Mouse (Mus musculus) testis, adult 2 months (tissue): ENCODE results near the gene Myo1b. TPM values are rescaled to one million over a fixed set of nuclear protein-coding genes. Genes with fewer than 3 reads are reported as not detected.

ENCODE experiments used
- H3K27ac ChIP-seq: fragments of 200-500 bp; 2 replicates; pipeline ENCODE4 v1.5.1; 2012; ENCODE audit warnings: low read depth, low read length; ENCODE audit not compliant: control insufficient read depth, insufficient read depth
- H3K27me3 ChIP-seq: fragments of 200-500 bp; 2 replicates; pipeline ENCODE4 v1.6.1; 2012; ENCODE audit warnings: mild to moderate bottlenecking, low read length, moderate library complexity; ENCODE audit not compliant: control insufficient read depth, insufficient read depth
- H3K36me3 ChIP-seq: fragments of 200-500 bp; 2 replicates; pipeline ENCODE4 v1.6.1; 2012; ENCODE audit warnings: mild to moderate bottlenecking, low read length; ENCODE audit not compliant: control insufficient read depth, insufficient read depth
- H3K4me1 ChIP-seq: fragments of 200-500 bp; 2 replicates; pipeline ENCODE4 v1.6.1; 2012; ENCODE audit warnings: low read length; ENCODE audit not compliant: control insufficient read depth, insufficient read depth
- H3K4me3 ChIP-seq: fragments of 200-500 bp; 2 replicates; pipeline ENCODE4 v1.5.1; 2012; ENCODE audit warnings: low read depth, mild to moderate bottlenecking, low read length, moderate library complexity, mixed read lengths; ENCODE audit not compliant: control insufficient read depth
- CTCF ChIP-seq: fragments of 200-500 bp; IDR thresholded peaks from 2 replicates; pipeline ENCODE4 v1.5.1; 2012; ENCODE audit warnings: low read depth, mild to moderate bottlenecking, inconsistent platforms, low read length, moderate library complexity; ENCODE audit not compliant: control insufficient read depth, insufficient read depth, insufficient replicate concordance
- POLR2A ChIP-seq: fragments of 200-500 bp; IDR thresholded peaks from 2 replicates; pipeline ENCODE4 v1.6.1; 2012; ENCODE audit warnings: low read depth, mild to moderate bottlenecking, inconsistent platforms, low read length, moderate library complexity; ENCODE audit not compliant: control insufficient read depth
- polyA plus RNA-seq: library from polyadenylated mRNA; depleted of rRNA; stranded (reverse); fragments of >200 nt; gene quantifications from 2 replicates; pipeline ENCODE4 v1.2.3, GENCODE M21; 2012

Gene Myo1b
- polyA plus RNA-seq, 1 experiment: 0.89 TPM

GRCm38 (mm10) chr1:51820520-51820919 is 95.4 kb downstream of the Myo1b start:
- Histone ChIP-seq H3K4me1 (no peaks in the 10 kb centered on the region), H3K27me3 (no peaks in the 10 kb centered on the region), H3K36me3 (no peaks in the 10 kb centered on the region), H3K4me3 (no peak overlapping the region), H3K27ac (no peak overlapping the region)
- TF ChIP-seq CTCF (no peak), POLR2A (no peak)

DNA sequence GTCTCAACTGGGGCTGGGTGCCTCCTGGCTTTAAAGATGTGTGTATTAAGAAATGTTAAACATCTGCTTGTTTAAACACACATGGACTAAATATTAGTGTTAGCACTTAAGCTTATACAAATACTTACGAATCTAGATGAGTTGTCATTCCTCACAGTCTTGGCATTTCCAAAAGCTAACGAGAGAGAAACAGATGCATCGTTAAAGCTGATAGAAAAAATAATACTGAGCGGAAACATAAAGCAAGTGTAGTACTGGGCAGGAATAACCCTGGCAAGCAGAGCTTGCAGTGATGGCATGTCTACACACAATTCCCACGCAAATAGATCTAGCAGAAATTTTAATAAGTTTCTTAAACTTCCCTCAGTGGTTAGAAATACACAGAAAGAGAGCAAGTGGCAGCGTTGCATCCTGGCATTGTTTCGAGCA is 95.8 kb downstream of the Myo1b start:
- Histone ChIP-seq H3K27me3 (no peaks in the 10 kb centered on the region), H3K4me1 (no peaks in the 10 kb centered on the region), H3K36me3 (no peaks in the 10 kb centered on the region), H3K4me3 (no peak overlapping the region), H3K27ac (no peak overlapping the region)
- no peak for TF ChIP-seq CTCF
- no peak for TF ChIP-seq POLR2A

DNA sequence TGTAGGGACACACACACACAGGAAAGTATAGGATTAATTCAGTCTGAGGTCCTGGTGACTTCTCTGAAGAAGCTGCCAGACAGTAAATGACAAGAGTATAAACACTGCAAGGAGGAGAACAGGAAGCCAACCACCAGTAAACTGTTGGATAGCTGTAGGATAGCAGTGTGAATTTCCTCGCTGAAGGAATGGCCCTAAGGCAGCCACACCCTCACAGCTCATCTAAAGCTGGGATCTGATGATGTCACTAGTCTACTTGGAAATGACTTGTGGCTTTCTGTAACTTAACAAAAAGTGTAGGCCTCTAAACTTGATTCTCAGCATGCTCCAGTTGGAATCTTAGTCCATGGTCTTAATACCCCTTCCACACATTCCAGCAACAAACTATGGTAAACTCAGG is 100.2 kb downstream of the Myo1b start:
- no peak overlapping the region for H3K4me3 ChIP-seq
- no peaks in the 10 kb centered on the region for H3K4me1 ChIP-seq
- TF ChIP-seq CTCF (no peak), POLR2A (no peak)
- H3K36me3 ChIP-seq: no peaks in the 10 kb centered on the region
- H3K27ac ChIP-seq: no peak overlapping the region
- H3K27me3 ChIP-seq: no peaks in the 10 kb centered on the region

DNA sequence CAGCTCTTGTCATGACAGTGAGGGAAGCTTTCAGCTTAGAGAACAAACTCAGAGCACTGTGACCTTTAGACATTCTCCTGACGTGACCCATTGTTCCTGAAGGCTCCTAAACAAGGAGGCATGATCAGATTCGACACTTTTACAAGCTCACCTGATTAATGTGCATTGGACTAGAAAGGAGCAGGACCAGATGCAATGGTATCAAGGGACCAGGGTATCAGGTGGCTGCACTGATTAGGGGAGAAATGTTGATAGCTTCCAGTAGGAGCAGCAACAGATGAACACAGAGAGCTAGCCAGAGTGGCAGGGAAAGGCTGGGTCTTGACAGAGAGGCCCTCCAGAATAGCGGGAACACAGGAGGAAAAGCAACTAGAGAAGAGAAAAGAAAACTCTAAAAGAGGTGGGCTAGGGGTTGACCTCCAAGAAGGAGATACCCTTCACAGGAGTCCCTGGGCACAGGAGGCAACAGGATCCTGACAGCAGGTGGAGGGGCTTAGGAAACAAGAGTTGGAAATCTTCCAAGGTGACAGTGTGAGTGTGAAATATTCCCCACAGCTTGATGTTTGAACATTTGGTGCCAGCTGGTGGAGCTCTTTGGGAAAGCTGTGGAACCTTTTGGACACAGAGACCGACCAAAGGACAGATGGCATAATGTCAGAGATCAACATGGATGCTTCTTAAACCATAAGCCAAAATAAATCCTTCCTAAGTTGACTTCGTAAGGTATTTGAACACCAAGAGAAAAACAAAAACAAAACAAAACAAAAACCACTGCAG is 100.8 kb downstream of the Myo1b start:
- Histone ChIP-seq H3K27me3 (no peaks in the 10 kb centered on the region), H3K27ac (no peak overlapping the region), H3K4me3 (no peak overlapping the region), H3K4me1 (no peaks in the 10 kb centered on the region), H3K36me3 (no peaks in the 10 kb centered on the region)
- no peak for TF ChIP-seq CTCF
- TF ChIP-seq POLR2A: no peak

GRCm38 (mm10) chr1:51808847-51809246 is 107.0 kb downstream of the Myo1b start:
- H3K4me3 ChIP-seq: no peak overlapping the region
- H3K27me3 ChIP-seq: no peaks in the 10 kb centered on the region
- no peaks in the 10 kb centered on the region for H3K36me3 ChIP-seq
- H3K27ac ChIP-seq: no peak overlapping the region
- no peaks in the 10 kb centered on the region for H3K4me1 ChIP-seq
- TF ChIP-seq CTCF: no peak
- no peak for TF ChIP-seq POLR2A

GRCm38 (mm10) chr1:51808228-51808627 is 107.6 kb downstream of the Myo1b start:
- Histone ChIP-seq H3K27ac (no peak overlapping the region), H3K4me3 (no peak overlapping the region), H3K27me3 (no peaks in the 10 kb centered on the region), H3K4me1 (no peaks in the 10 kb centered on the region), H3K36me3 (no peaks in the 10 kb centered on the region)
- TF ChIP-seq POLR2A (no peak), CTCF (no peak)

DNA sequence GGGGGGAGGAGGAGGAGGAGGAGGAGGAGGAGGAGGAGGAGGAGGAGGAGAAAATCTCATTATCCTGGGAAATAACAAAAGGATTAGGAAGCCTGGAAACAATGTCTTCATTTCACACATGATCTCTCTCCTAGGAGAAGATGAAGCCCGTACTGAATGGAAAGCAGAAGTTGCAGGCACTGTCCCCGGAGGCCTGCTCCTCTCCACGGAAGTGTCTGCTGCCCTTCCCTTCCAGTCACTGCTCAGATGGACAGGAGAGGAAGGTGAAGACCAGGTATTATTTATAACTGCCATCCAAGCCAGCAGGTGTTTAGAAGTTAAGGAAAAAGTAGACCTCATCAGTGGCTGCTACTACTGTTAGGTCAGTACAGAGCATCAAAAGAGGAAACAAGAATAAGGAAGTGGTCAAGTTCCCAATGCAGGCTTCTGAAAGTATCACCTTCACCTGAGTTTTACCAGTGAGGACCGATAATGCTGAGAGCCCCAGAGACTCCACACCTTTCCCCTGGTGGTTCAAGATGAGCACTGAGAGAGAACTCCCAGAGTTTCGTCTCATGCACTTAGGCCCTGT is 110.7 kb downstream of the Myo1b start:
- TF ChIP-seq CTCF (no peak), POLR2A (no peak)
- H3K4me3 ChIP-seq: no peak overlapping the region
- no peak overlapping the region for H3K27ac ChIP-seq
- H3K4me1 ChIP-seq: no peaks in the 10 kb centered on the region
- no peaks in the 10 kb centered on the region for H3K36me3 ChIP-seq
- no peaks in the 10 kb centered on the region for H3K27me3 ChIP-seq
